Mouse (Mus musculus) urinary bladder, adult 18-20 months (tissue): ENCODE measurements around the gene Adgrf1.

ENCODE experiments used
- DNase-seq, 2 experiments: peaks; one replicate each; pipeline ENCODE4 v3.0.0; 2022; ENCODE audit warnings: low spot score in 2 of 2, mixed read lengths in 2 of 2

Gene Adgrf1

DNA sequence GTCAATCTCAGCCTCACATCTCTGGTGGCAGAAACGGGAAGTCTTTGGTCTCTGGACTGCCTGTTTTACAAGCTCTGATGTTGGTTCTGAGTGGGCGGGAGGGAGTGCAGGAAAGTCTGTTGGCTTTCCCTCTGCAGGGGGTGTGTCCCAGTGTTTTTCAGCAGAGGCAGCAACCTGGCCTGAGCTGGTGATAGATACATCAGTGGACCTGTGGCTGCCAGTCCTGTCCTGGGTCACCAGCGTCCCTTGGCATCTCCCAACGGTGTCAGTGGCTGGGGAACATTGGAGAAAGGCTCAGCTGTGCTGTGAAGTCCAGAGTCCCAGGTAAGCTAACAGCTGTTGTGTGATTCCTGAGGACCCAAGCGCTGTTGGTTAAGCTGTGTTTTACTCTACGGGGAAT, at the start of gene Adgrf1:
TSS of gene Adgrf1 (plus strand) at position 169 of the 400 bp plus-strand sequence.
- DNase-seq = no peak

DNA sequence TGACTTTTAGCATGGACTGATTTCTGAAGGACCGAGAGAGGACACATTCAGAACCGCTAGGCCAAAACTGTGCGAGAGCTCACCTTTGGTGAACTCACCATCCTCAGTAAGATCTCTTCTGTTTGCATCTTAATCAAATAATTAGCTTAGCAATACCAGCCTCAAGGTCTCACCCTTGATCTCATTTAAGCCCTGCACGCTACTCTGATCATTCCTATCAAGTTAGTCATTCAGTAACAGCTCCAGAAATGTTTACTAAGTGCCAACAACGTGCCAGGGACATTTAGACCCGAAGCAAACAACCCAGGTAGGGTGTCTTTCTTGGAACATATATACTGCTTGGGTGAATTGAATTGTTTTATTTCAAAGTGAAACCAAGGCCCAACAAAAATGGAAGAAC, 44.0 kb upstream of the Adgrf1 start:
- DNase-seq = no peak

- DNase-seq = peak; percentile 41 to 56
Measured at GRCm38 (mm10) chr17:43229621-43230513, 40.3 kb upstream of the Adgrf1 start.

DNA sequence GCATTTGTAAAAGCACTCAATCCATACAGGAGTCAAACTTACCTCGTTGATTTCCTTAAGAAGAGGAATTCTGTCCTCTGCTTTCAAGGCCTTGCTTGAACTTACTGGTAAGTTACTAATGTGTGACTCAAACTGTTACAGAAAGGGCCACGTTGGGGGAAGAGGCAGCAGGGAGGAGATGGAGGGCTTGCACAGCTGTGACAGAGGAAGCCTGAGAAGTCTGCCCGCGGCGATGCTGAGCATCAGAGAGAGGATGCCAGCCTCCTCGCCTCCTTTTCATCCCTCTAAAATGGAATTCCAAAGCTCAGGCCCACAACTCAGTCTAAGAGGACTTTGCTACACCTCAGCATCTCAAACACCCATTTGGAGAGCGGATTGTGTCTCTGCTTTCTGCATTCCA, 39.3 kb upstream of the Adgrf1 start:
- DNase-seq = no peak

GRCm38 (mm10) chr17:43232769-43233168, 37.4 kb upstream of the Adgrf1 start:
- no peak for DNase-seq

DNA sequence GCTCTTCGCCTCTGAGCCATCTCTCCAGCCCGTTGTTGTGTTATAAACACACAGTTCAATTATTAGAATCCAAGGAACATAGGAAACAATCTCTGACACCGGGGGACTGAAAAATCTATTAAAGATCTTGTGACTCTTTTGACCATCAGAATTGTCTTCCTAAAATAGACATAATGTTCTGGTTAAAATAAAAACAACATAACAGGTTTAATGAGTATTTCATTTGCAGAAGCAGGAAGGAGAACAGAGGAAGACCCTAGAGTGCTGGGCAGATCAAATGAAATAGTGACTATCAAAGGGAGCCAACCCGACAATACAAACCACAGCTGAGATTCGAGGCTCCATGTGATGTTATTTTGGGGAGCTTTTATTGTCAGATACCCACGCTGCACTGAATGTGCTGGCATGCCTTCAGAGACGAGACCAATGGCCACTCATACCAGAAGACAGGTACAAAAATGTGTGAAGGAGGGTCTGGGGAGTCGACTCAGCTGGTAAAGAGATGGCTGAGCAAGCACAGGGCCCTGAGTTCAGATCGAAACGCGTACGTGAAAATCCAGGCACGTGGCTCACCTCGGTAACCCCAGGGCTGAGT, 33.4 kb upstream of the Adgrf1 start:
- no peak for DNase-seq

DNA sequence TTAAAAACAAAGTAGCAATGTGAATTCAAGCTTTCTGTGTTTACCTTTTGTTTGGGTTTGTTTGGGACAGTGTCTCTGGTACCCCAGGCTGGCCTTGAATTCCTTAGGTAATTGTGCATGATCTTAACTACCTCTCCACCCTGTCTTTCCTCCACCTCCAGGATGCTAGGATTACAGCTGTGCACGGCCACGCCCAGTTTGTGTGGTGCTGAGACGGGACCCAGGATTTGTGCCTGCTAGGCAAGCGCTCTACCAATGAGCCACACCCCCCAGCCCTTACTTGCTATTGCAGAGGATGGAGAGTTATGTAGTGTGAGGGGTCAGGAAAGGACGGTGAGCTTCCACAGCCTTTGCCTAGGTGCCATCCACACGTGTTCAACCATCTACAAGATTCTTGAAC, 31.1 kb upstream of the Adgrf1 start:
- DNase-seq = no peak

DNA sequence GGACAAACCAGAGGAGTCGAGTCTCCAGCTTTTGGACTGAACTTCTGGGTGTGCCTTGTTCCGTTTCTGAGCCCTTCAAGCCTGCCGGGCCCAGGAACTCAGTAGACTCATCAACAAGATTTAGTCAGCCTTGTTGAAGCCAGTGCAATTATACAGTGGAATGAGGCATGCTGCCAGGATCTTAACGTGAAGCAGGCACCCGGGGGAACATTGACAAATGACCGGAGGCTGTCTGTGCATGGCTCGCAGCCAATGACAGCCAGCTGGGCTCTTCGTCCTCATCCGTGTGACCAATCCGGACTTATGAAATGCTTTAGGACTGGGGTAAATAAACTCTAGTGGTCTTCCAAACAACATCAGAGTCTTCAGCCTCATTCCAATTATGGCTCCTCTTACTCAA, 29.0 kb upstream of the Adgrf1 start:
- no peak for DNase-seq

GRCm38 (mm10) chr17:43242609-43243008, 27.5 kb upstream of the Adgrf1 start:
- DNase-seq = no peak

- DNase-seq = no peak
Measured at GRCm38 (mm10) chr17:43245364-43245763, 24.8 kb upstream of the Adgrf1 start.

DNA sequence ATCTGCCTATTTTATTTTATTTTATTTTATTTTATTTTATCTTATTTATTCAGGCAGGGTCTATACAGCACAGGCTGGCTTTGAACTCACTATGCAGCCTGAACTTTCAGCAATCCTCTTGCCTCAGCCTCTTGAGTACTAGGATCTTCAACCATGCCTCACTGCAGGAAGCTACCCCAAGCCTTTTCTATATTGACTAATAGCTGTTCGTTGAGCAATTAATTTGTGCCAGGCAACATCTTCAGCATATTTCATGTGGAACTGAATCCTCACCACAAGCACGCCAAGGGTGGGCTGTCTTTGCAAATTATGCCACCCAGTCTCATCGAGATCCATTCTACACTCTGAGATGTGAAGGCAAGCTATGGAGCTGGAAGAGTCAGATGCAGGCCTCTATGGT, 22.9 kb upstream of the Adgrf1 start:
- no peak for DNase-seq

- DNase-seq = no peak
Measured at GRCm38 (mm10) chr17:43249645-43250044, 20.5 kb upstream of the Adgrf1 start.

DNA sequence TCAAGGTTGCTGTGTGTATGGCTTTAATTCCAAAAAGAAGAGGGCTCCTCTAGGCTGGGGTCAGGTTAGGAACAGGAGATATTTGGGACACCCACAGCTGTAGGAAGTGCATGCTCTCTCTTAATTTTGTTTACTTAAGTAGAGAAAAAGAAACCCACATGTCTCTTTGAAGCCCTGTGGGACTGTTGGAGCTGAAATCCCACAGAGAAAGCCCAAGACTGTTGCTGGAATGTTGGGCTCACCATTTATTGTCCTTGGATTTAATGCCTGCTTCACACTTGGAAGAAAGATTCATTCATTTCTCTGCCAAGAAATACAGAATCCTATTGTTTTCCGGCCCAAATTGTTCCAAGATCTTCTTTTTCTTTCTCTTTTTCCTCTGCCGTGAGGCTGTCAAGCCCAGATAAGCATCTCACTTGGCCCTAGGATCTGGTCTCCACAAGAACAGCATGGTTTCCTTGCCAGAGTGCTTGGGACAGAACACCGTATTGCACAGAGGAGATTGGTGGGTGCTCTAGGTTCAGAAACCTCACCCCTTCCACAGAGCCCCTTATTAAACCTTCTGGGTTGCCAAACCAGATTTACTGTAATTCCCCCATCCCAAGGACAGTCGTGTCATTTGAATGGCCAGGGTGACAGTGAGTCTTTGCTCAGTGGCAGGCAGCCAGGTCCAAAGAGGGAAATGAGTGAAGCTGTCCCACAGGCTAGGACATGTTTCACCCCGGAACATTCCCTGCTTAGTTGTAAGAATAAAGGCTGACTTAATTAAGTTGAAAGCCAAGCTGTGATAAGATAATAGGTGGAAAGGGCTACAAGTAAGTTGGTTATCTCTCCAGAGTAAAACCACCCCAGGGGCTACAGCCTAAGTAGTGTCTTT, 18.6 kb upstream of the Adgrf1 start:
- peak; percentile 28 to 32 for DNase-seq

DNA sequence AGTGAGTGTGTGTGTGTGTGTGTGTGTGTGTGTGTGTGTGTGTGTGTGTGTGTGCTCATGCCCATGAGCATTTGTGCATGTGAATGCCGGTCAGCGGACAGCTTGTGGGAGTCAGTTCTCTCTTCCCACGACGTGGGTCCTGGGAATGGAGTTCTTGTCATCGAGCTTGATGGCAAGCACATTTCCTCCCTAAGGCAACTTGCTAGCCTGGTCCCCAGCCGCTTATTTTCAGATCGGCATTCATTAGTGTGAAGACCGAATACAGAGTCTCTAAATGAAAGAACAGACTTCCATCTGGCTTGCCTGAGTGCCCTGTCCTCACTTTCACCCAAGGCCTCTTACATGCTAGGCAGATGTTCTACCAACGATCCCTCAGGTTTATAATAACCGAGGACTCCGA, 17.3 kb upstream of the Adgrf1 start:
- no peak for DNase-seq

DNA sequence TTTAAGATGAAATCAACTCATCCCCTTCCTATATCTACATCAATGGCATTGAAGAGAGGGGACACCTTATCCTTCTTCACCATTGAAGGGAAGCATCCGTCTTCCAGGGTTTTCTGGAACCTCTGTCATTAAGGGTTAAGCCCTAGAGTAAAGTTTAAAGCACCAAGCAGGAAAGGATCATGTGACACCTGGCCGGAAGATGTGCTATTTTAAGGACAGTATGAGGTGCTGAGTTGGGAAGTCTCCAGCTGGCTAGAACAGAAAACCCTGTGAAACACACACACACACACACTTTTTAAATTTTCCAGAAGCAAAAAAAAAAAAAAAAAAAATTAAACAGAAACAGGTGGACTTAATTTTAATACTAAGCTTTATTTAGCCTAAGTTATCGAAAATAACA, 15.9 kb upstream of the Adgrf1 start:
- no peak for DNase-seq

DNA sequence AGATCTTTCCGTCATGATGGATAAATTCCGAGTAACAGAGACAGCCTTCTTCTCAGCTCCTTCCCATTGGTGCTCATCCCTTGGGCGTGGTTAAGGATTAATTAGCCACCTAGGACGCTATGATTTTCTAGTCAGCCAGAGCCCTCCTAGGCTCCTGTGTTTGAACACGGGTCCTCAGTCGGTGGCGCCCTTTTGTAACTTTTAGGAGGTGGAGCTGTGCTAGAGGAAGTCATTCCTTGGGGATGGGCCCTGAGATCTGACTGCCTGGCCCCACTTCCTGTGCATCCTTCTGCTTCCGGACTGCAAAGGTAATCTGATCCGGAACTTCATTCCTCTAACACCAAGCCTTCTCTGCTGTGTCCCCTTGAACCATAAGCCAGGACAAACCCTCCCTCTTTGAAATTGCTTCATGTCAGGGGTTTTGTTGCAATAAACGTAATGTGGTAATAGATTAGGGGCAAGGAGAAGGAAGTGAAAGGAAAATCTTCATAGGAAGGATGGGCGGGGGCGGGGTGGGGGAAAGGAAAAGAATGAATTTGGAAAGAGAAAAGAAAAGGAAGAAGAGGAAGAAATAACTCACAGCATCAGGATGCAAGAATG, 13.5 kb upstream of the Adgrf1 start:
- DNase-seq = no peak

GRCm38 (mm10) chr17:43257699-43258098, 12.4 kb upstream of the Adgrf1 start:
- no peak for DNase-seq

- no peak for DNase-seq
Measured at GRCm38 (mm10) chr17:43261937-43262336, 8.2 kb upstream of the Adgrf1 start.

- DNase-seq = no peak
Measured at GRCm38 (mm10) chr17:43264739-43265138, 5.4 kb upstream of the Adgrf1 start.

- DNase-seq = peak; percentile 45 to 54
Measured at GRCm38 (mm10) chr17:43265178-43265837, 4.8 kb upstream of the Adgrf1 start.

GRCm38 (mm10) chr17:43265944-43266343, 4.2 kb upstream of the Adgrf1 start:
- DNase-seq = no peak
